Mouse (Mus musculus) lung, adult 2 months (tissue): ENCODE measurements around the gene Dppa5a.

ENCODE experiments used
- CTCF ChIP-seq: fragments of 200-500 bp; IDR thresholded peaks from 2 replicates; pipeline ENCODE4 v1.5.1; 2011; ENCODE audit warnings: mild to moderate bottlenecking, low read length, control low read depth; ENCODE audit not compliant: insufficient read depth
- POLR2A ChIP-seq: fragments of 200-500 bp; IDR thresholded peaks from 2 replicates; pipeline ENCODE4 v1.6.1; 2011; ENCODE audit warnings: low read depth, mild to moderate bottlenecking, control low read depth, low read length, borderline replicate concordance; ENCODE audit errors: extremely low read depth

GRCm38 (mm10) chr9:78394602-78395001 lies 26.6 kb upstream of the Dppa5a start:
- TF ChIP-seq POLR2A (no peak), CTCF (no peak)
